Mouse (Mus musculus): ENCODE data around the gene Eid3. TPM values are rescaled to one million over a fixed set of nuclear protein-coding genes. Genes with fewer than 3 reads are reported as not detected.

The Eid3 gene
- total RNA-seq (2012; rRNA removed) (1.5 and 1.6 TPM in 2 replicates), total RNA-seq (2014; rRNA removed) (1.4 and 1.7 TPM in 2 replicates), polyA plus RNA-seq (2012; ENCODE audit: insufficient read length, low read depth) (3.5 and 4.0 TPM in 2 replicates)

- Histone ChIP-seq H3K4me1 (ENCODE audit: control insufficient read depth in 1 of 2, insufficient read depth in 2 of 2) (peaks cover 21 to 91% of the 10 kb centered on the region in 2 experiments), H3K79me2 (replicated peaks; ENCODE audit: control insufficient read depth, extremely low read depth, insufficient read depth, poor library complexity, severe bottlenecking) (peaks cover 68% of the 10 kb centered on the region), H3K27me3 (replicated peaks) (no peaks in the 10 kb centered on the region), H3K9ac (ENCODE audit: insufficient read depth, low read depth) (no peak within 1 kb of the TSS), H3K9me3 (replicated peaks; ENCODE audit: low read length) (no peaks in the 10 kb centered on the region), H3K36me3 (replicated peaks in 1 of 2; ENCODE audit: control insufficient read depth in 1 of 2, insufficient read depth in 1 of 2, low read length in 1 of 2) (peaks cover 50 to 87% of the 10 kb centered on the region in 2 experiments), H3K27ac (ENCODE audit: insufficient read depth, low read depth) (peak within 1 kb of the TSS; percentile 39; the same call in 1 of the 2 replicates), H3K4me3 (replicated peaks in 1 of 3; ENCODE audit: low read depth in 2 of 3, low read length in 2 of 3, poor library complexity in 1 of 3) (no peak within 1 kb of the TSS), H3K4me2 (ENCODE audit: insufficient read depth, low read depth, poor library complexity, severe bottlenecking) (no peak within 1 kb of the TSS)
- dilution Hi-C loops (cut with MboI; ENCODE audit: extremely low pct_ligation_motif_present, extremely low pct_unique_long_range_greater_than_20kb, low sequenced_read_pairs) (no loop called here), in situ Hi-C loops (cut with MboI; ENCODE audit: low pct_ligation_motif_present, low pct_unique_long_range_greater_than_20kb, low sequenced_read_pairs) (loop anchor here (5.0 kb wide), 1 partner anchor 59 kb away; no protein-coding TSS in a partner anchor)
- no peak for DNase-seq (ENCODE audit: extremely low read depth)
- TF ChIP-seq RCOR1 (conservative IDR thresholded peaks at IDR 0.05; ENCODE audit: low read depth, low read length): no peak
- TF ChIP-seq TCF12 (IDR thresholded peaks at IDR 0.05; ENCODE audit: low read depth, low read length): no peak
- TF ChIP-seq USF2 (conservative IDR thresholded peaks at IDR 0.05; ENCODE audit: low read depth, low read length): no peak
- no peak for TF ChIP-seq MXI1 (IDR thresholded peaks at IDR 0.05; ENCODE audit: low read depth, low read length)
- TF ChIP-seq MAFK (IDR thresholded peaks at IDR 0.05; ENCODE audit: insufficient replicate concordance, low read length): no peak
Measured at GRCm38 (mm10) chr10:82866356-82866755, at the start of gene Eid3. Eid3 (plus strand) TSS chr10:82866626.

- dilution Hi-C loops (cut with MboI; ENCODE audit: extremely low pct_ligation_motif_present, extremely low pct_unique_long_range_greater_than_20kb, low sequenced_read_pairs): no loop called here
- no peak overlapping the region for H3K9ac ChIP-seq (ENCODE audit: insufficient read depth, low read depth)
- DNase-seq (ENCODE audit: extremely low read depth): no peak
- peaks cover 0 to 44% of the 10 kb centered on the region in 2 experiments; a peak in 2 of 4 replicates for H3K4me1 ChIP-seq (ENCODE audit: control insufficient read depth in 1 of 2, insufficient read depth in 2 of 2)
- TF ChIP-seq UBTF (IDR thresholded peaks at IDR 0.05; ENCODE audit: low read depth, low read length) (no peak), JUN (IDR thresholded peaks at IDR 0.05; ENCODE audit: insufficient read depth, low read depth, low read length) (no peak), SMC3 (IDR thresholded peaks at IDR 0.05; ENCODE audit: low read depth, low read length) (no peak), RCOR1 (conservative IDR thresholded peaks at IDR 0.05; ENCODE audit: low read depth, low read length) (no peak), MAX (IDR thresholded peaks at IDR 0.05; ENCODE audit: low read length) (no peak), NRF1 (IDR thresholded peaks at IDR 0.05; ENCODE audit: low read depth, low read length) (no peak), NELFE (IDR thresholded peaks at IDR 0.05; ENCODE audit: low read depth, low read length) (no peak), MAFK (IDR thresholded peaks at IDR 0.05; ENCODE audit: insufficient replicate concordance, low read length) (no peak), CHD2 (IDR thresholded peaks at IDR 0.05; ENCODE audit: low read length) (no peak), HCFC1 (IDR thresholded peaks at IDR 0.05; ENCODE audit: low read depth, low read length) (no peak), TBP (conservative IDR thresholded peaks at IDR 0.05; ENCODE audit: low read depth, low read length) (no peak), IRF4 (IDR thresholded peaks at IDR 0.05; ENCODE audit: low read depth, low read length) (no peak)
- no peaks in the 10 kb centered on the region for H3K79me2 ChIP-seq (replicated peaks; ENCODE audit: control insufficient read depth, extremely low read depth, insufficient read depth, poor library complexity, severe bottlenecking)
- peaks cover 5% of the 10 kb centered on the region for H3K9me3 ChIP-seq (replicated peaks; ENCODE audit: low read length)
- H3K4me3 ChIP-seq (replicated peaks in 1 of 3; ENCODE audit: low read depth in 2 of 3, low read length in 2 of 3, poor library complexity in 1 of 3): no peak overlapping the region
- H3K27ac ChIP-seq (ENCODE audit: insufficient read depth, low read depth): no peak overlapping the region
- in situ Hi-C loops (cut with MboI; ENCODE audit: low pct_ligation_motif_present, low pct_unique_long_range_greater_than_20kb, low sequenced_read_pairs): no loop called here
- no peaks in the 10 kb centered on the region for H3K27me3 ChIP-seq (replicated peaks)
- no peaks in the 10 kb centered on the region for H3K36me3 ChIP-seq (replicated peaks in 1 of 2; ENCODE audit: control insufficient read depth in 1 of 2, insufficient read depth in 1 of 2, low read length in 1 of 2)
- H3K4me2 ChIP-seq (ENCODE audit: insufficient read depth, low read depth, poor library complexity, severe bottlenecking): no peak overlapping the region
Measured at GRCm38 (mm10) chr10:82817514-82817913, 48.9 kb upstream of the Eid3 start.
